Mouse (Mus musculus) myocyte (in vitro differentiated cells): Measurements from ENCODE around the gene Qsox2. TPM values are rescaled to one million over a fixed set of nuclear protein-coding genes. Genes with fewer than 3 reads are reported as not detected.

Source experiments
- H3K27me3 ChIP-seq: one replicate; pipeline ENCODE4 v1.6.1; 2011; ENCODE audit not compliant: control insufficient read depth, insufficient read depth, insufficient read length
- H3K36me3 ChIP-seq: one replicate; pipeline ENCODE4 v1.6.1; 2011; ENCODE audit not compliant: control insufficient read depth, insufficient read depth
- H3K4me2 ChIP-seq: one replicate; pipeline ENCODE4 v1.6.1; 2011; ENCODE audit warnings: low read depth, control low read depth
- H3K4me3 ChIP-seq: one replicate; pipeline ENCODE4 v1.5.1; 2011; ENCODE audit warnings: mild to moderate bottlenecking, control low read depth, moderate library complexity
- H3K79me2 ChIP-seq: one replicate; pipeline ENCODE4 v1.6.1; 2011; ENCODE audit not compliant: control insufficient read depth, insufficient read depth
- H3ac ChIP-seq: one replicate; pipeline ENCODE4 v1.6.1; 2011; ENCODE audit not compliant: control insufficient read depth, insufficient read length
- CEBPB ChIP-seq: IDR thresholded peaks from 2 replicates; pipeline ENCODE4 v1.6.1; 2011; ENCODE audit warnings: mild to moderate bottlenecking, moderate library complexity; ENCODE audit not compliant: poor library complexity, insufficient read depth, severe bottlenecking
- E2F4 ChIP-seq: IDR thresholded peaks from one replicate; pipeline ENCODE4 v1.6.1; 2011; ENCODE audit warnings: mild to moderate bottlenecking, control low read depth, moderate library complexity; ENCODE audit not compliant: insufficient read depth
- MAX ChIP-seq: IDR thresholded peaks from one replicate; pipeline ENCODE4 v1.6.1; 2011; ENCODE audit warnings: low read depth, mild to moderate bottlenecking, control low read depth
- MYOD1 ChIP-seq, 3 experiments: IDR thresholded peaks; one replicate each; pipeline ENCODE4 v1.6.1; 2011; ENCODE audit warnings: control low read depth in 2 of 3, low read depth in 2 of 3, mild to moderate bottlenecking in 2 of 3, moderate library complexity in 1 of 3; ENCODE audit not compliant: insufficient read length in 2 of 3, control insufficient read depth in 1 of 3
- MYOG ChIP-seq, 3 experiments: IDR thresholded peaks; one replicate each; pipeline ENCODE4 v1.6.1; 2011; ENCODE audit warnings: control low read depth in 2 of 3, low read depth in 2 of 3, mild to moderate bottlenecking in 2 of 3; ENCODE audit not compliant: insufficient read length in 2 of 3, control insufficient read depth in 1 of 3, insufficient read depth in 1 of 3
- POLR2A ChIP-seq: IDR thresholded peaks from one replicate; pipeline ENCODE4 v1.6.1; 2011; ENCODE audit warnings: low read depth, mild to moderate bottlenecking, control low read depth, moderate library complexity; ENCODE audit not compliant: insufficient read length
- POLR2AphosphoS2 ChIP-seq: IDR thresholded peaks from one replicate; pipeline ENCODE4 v1.6.1; 2011; ENCODE audit warnings: low read depth, control low read depth; ENCODE audit not compliant: insufficient read length
- REST ChIP-seq: IDR thresholded peaks from one replicate; pipeline ENCODE4 v1.6.1; 2011; ENCODE audit warnings: mild to moderate bottlenecking, control low read depth, moderate library complexity; ENCODE audit not compliant: insufficient read depth, insufficient read length
- SRF ChIP-seq: IDR thresholded peaks from one replicate; pipeline ENCODE4 v1.6.1; 2011; ENCODE audit warnings: low read depth; ENCODE audit not compliant: control insufficient read depth, insufficient read length
- TCF12 ChIP-seq: IDR thresholded peaks from one replicate; pipeline ENCODE4 v1.6.1; 2011; ENCODE audit warnings: mild to moderate bottlenecking, control low read depth; ENCODE audit not compliant: poor library complexity, insufficient read depth, severe bottlenecking
- TCF3 ChIP-seq: IDR thresholded peaks from one replicate; pipeline ENCODE4 v1.6.1; 2011; ENCODE audit warnings: low read depth, control low read depth; ENCODE audit not compliant: insufficient read length
- USF1 ChIP-seq: IDR thresholded peaks from one replicate; pipeline ENCODE4 v1.6.1; 2011; ENCODE audit warnings: low read depth, mild to moderate bottlenecking, control low read depth, moderate library complexity
- polyA plus RNA-seq: library from polyadenylated mRNA; unstranded; fragments of >200 nt; fragmentation: generic; extraction: Trizol; gene quantifications from one replicate; pipeline ENCODE4 v1.2.1, GENCODE M21; 2012; ENCODE audit warnings: missing spikeins

Qsox2 gene
- polyA plus RNA-seq, 1 experiment = 13.7 TPM

DNA sequence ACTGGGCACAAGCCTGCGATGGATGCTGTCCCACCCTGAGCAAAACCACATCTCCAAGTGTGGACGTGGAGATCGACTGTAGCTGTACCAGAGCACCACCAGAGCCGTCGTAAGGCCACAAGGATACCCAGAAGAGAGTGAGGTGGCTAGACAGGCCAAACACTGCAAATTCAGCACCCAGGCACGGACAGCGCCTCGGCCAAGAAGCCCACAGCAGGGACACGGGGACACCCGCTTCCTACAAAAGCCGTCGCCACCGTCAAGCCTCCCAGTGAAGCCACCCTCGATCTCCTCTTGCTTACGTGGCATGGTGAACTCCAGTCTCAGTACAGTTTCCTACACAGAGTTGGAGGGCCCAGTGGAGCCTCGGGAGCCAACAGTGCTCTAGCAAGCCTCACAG, 32.2 kb downstream of the Qsox2 start:
- no peak overlapping the region for H3ac ChIP-seq
- no peak overlapping the region for H3K4me2 ChIP-seq
- H3K4me3 ChIP-seq = no peak overlapping the region
- no peaks in the 10 kb centered on the region for H3K36me3 ChIP-seq
- H3K79me2 ChIP-seq = no peaks in the 10 kb centered on the region
- H3K27me3 ChIP-seq = peaks cover 60% of the 10 kb centered on the region
- TF ChIP-seq REST (peak; percentile 95), MYOG (IDR thresholded peaks at IDR 0.05; ENCODE audit: control insufficient read depth in 1 of 3, insufficient read depth in 1 of 3, insufficient read length in 2 of 3, low read depth in 2 of 3) (no peak), MAX (no peak)

DNA sequence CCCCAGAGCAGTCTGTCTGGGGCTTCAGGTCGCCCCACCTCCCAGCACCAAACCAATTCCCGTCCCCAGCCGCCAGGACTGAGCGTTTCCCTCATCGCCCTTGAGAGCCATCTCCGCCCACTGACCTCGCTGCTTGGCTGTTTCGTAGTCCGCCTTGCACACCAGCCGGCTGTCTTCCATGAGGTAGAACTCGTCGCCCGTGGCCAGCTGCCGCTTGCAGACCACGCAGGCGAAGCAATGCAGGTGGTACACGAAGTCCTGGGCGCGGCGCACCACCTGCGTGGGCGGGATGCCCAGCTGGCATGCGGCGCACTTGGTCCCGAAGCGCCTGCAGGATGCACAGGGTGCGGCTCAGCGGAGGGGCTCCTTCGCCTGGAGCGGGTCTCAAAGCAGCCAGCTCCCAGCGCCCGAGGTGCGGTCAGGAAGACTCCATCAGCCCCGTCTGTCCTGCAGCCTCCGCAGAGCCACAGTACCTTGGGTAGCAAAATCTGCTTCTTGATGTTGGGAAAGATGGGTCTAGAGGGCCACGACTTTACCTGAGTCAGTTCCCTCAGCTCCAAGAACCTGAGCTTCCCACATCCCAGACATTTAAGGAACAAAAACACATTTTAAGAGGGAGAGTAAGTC, 34.4 kb downstream of the Qsox2 start:
- no peak overlapping the region for H3ac ChIP-seq
- H3K79me2 ChIP-seq = no peaks in the 10 kb centered on the region
- H3K4me2 ChIP-seq = no peak overlapping the region
- H3K36me3 ChIP-seq = no peaks in the 10 kb centered on the region
- peak in 1 of 3 experiments; percentile 42 for TF ChIP-seq MYOD1 (IDR thresholded peaks at IDR 0.05; ENCODE audit: control insufficient read depth in 1 of 3, insufficient read length in 2 of 3, low read depth in 2 of 3)
- TF ChIP-seq E2F4 = no peak
- no peak for TF ChIP-seq CEBPB
- TF ChIP-seq SRF = no peak
- H3K4me3 ChIP-seq = no peak overlapping the region
- peaks cover 81% of the 10 kb centered on the region for H3K27me3 ChIP-seq

GRCm38 (mm10) chr2:26201926-26202848, 35.1 kb downstream of the Qsox2 start:
- Histone ChIP-seq H3ac (no peak overlapping the region), H3K4me3 (no peak overlapping the region), H3K27me3 (peaks cover 86% of the 10 kb centered on the region), H3K4me2 (no peak overlapping the region), H3K79me2 (no peaks in the 10 kb centered on the region), H3K36me3 (no peaks in the 10 kb centered on the region)
- TF ChIP-seq MAX = no peak
- TF ChIP-seq E2F4 = no peak
- no peak for TF ChIP-seq USF1
- TF ChIP-seq POLR2A = no peak
- TF ChIP-seq SRF = no peak
- no peak for TF ChIP-seq POLR2AphosphoS2
- no peak for TF ChIP-seq TCF12
- no peak for TF ChIP-seq CEBPB
- TF ChIP-seq MYOG (IDR thresholded peaks at IDR 0.05; ENCODE audit: control insufficient read depth in 1 of 3, insufficient read depth in 1 of 3, insufficient read length in 2 of 3, low read depth in 2 of 3) = no peak
- no peak for TF ChIP-seq TCF3
- no peak for TF ChIP-seq MYOD1 (IDR thresholded peaks at IDR 0.05; ENCODE audit: control insufficient read depth in 1 of 3, insufficient read length in 2 of 3, low read depth in 2 of 3)
- TF ChIP-seq REST = no peak

- Histone ChIP-seq H3K4me3 (no peak overlapping the region), H3K4me2 (no peak overlapping the region), H3K27me3 (peaks cover 88% of the 10 kb centered on the region), H3ac (no peak overlapping the region), H3K79me2 (no peaks in the 10 kb centered on the region), H3K36me3 (no peaks in the 10 kb centered on the region)
- TF ChIP-seq MAX (no peak), REST (no peak), SRF (no peak), POLR2AphosphoS2 (no peak), POLR2A (no peak), MYOD1 (IDR thresholded peaks at IDR 0.05; ENCODE audit: control insufficient read depth in 1 of 3, insufficient read length in 2 of 3, low read depth in 2 of 3) (no peak), TCF3 (no peak), MYOG (IDR thresholded peaks at IDR 0.05; ENCODE audit: control insufficient read depth in 1 of 3, insufficient read depth in 1 of 3, insufficient read length in 2 of 3, low read depth in 2 of 3) (no peak), TCF12 (no peak), CEBPB (no peak), E2F4 (no peak), USF1 (no peak)
These were observed 38.8 kb downstream of the Qsox2 start for GRCm38 (mm10) chr2:26198488-26198887.
